Mouse (Mus musculus) thymus, adult 2 months (tissue): Measurements from ENCODE around the gene Trim2.

Experiments
- CTCF ChIP-seq: fragments of 200-500 bp; IDR thresholded peaks from 2 replicates; pipeline ENCODE4 v1.5.1; 2012; ENCODE audit warnings: mild to moderate bottlenecking, control low read depth, low read length, moderate library complexity, borderline replicate concordance; ENCODE audit not compliant: control insufficient read depth, poor library complexity, insufficient read depth; ENCODE audit errors: extremely low read depth
- POLR2A ChIP-seq: fragments of 200-500 bp; IDR thresholded peaks from 2 replicates; pipeline ENCODE4 v1.6.1; 2012; ENCODE audit warnings: mild to moderate bottlenecking, low read length, control low read depth, moderate library complexity; ENCODE audit not compliant: control insufficient read depth, poor library complexity, insufficient read depth; ENCODE audit errors: extremely low read depth

GRCm38 (mm10) chr3:84268434-84268833, 38.2 kb downstream of the Trim2 start:
- TF ChIP-seq POLR2A (no peak), CTCF (no peak)
